Mouse (Mus musculus) retina, postnatal 7 days (tissue): ENCODE results near the gene Kctd7.

Experiments
- DNase-seq: peaks from one replicate; pipeline ENCODE4 v3.0.0-alpha.2; 2012; ENCODE audit warnings: low read depth, low spot score

Kctd7 gene

GRCm38 (mm10) chr5:130143977-130144333 is 706 bp upstream of the Kctd7 start:
- DNase-seq = peak; percentile 50

GRCm38 (mm10) chr5:130145961-130146360 is 1.3 kb downstream of the Kctd7 start:
- no peak for DNase-seq

- no peak for DNase-seq
Measured at GRCm38 (mm10) chr5:130149726-130150310, 5.2 kb downstream of the Kctd7 start.

DNA sequence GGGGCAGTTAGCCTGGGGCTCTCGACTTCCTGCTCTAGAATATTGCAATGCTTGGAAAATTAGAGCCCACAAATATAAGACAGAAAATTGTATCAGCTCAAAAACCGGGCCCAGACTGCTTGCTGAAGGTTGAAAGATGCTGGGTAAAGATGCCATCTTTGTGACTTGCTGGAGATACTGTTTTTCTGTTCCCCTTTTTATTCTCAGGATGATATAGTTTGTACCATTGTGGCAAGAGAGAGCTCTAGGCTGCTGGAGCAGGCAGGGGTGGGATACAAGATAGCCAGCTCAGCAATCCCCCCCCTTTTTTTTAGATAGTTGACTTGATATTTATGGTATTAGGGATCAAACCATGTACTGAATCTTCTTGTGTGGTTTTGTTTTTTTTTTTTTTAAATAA is 9.6 kb downstream of the Kctd7 start:
- DNase-seq = no peak

- DNase-seq = no peak
Measured at GRCm38 (mm10) chr5:130158545-130158944, 13.9 kb downstream of the Kctd7 start.

GRCm38 (mm10) chr5:130159761-130160201 is 15.1 kb downstream of the Kctd7 start:
- DNase-seq = no peak

DNA sequence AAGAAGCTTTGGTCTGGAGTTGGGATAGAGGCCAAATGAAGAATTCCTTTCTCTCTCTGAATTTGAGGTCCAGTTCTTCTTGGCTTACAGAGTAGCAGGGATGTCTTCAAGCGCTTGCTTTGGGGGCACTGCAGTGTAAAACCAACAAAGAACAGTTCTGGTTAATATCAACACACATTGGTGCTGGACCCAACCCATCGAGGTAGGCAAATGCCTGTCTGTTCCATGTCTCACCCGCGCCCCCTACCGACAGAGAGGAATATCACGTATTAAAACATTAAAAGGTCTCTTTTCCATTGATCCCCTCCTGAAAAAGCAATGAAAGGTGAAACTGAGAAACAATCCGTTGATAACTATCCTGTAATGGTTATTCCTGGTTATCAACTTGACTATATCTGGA is 19.0 kb downstream of the Kctd7 start:
- no peak for DNase-seq

- DNase-seq = no peak
Measured at GRCm38 (mm10) chr5:130165213-130165612, 20.6 kb downstream of the Kctd7 start.

DNA sequence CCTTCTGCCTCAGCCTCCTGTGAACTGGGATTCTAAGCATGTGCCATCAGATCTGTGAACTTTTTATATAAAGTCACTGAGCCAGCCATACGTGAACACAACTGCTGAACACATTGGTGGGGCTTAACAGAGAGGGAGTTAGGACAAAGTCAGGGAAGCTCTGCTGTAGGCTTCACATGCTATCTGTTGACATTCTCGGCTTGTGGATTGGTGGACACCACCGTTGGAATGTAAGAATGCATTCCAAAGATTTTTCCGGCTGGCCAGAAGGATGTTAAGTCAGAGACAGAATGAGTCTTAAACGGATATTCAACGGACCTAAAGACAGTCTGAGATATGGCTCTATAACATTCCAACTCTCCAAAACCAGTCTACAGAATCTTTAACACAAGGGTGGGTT is 24.4 kb downstream of the Kctd7 start:
- DNase-seq = no peak

GRCm38 (mm10) chr5:130170666-130171422 is 26.2 kb downstream of the Kctd7 start:
- no peak for DNase-seq

GRCm38 (mm10) chr5:130171423-130171954 is 26.8 kb downstream of the Kctd7 start, which contains the start of gene Rabgef1:
Rabgef1 (plus strand) TSS chr5:130171798.
- peak; percentile 83 for DNase-seq

DNA sequence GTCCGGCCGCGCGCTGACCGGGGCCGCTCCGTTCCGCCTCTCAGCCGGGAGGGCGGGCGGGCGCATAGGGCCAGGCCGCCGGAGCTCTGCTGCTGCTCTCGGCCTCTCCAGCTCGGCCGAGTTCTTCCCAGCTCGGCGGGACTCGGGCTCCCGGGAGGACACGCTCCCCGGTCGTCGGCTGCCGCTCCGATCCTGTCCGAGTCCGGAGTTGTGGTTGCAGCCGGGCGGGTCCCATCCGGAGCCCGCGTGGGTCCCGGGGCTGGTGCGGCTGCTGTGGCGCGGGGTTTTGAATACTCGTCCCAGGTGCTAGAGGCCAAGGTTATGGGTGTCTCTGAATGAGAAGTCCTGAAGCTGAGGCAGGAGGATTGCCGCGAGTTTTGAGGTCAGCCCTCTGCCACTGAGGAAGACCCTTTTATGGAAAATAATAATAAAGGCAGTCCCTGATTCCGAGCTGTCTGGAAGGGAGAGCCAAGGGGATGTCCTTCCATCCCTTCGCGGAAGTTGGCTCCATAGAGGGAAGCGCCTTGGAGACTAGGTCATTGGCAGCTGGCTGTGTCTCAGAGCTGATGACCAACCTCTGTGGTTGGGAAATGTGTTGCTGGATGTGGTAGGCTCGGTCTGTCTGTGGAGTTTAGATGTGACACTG is 27.4 kb downstream of the Kctd7 start:
- DNase-seq = no peak

DNA sequence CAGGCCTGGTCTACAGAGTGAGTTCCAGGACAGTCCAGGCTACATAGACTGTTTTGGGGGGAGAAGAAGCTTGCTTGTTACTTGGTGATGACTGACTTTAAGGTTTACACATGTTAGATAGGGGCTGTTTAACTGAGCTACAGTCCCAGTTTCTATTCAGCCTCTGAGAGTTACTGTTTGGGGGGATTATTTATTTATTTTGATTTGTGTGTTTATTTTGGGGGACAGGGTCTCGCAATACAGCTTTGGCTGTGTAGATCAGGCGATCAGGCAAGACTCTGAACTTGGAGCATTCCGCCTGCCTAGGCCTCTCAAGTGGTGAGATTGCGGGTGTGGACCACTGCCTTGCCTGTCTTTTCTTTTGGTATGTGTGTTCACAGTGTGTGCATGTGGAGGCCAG is 28.4 kb downstream of the Kctd7 start:
- no peak for DNase-seq

DNA sequence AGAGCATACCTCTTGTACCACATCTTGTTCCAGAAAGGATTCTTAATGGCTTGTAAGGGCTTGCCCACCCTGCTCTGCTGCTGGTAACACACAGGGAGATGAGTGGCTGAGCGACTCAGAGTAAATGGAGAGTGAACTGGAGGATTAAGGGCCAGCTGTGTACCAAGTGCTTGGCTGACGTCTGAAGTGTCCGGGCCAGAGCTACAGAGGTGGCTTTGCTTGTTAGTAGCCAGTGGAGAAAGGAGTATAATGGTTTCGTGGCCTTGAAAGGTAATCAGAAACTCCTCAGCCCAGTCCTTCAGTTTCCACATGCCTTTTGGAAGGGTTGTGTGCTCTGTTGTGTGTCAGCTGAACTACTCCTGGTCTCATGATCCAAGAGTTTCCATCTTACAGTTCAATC is 33.2 kb downstream of the Kctd7 start:
- no peak for DNase-seq

GRCm38 (mm10) chr5:130180362-130180761 is 35.7 kb downstream of the Kctd7 start:
- DNase-seq = no peak

DNA sequence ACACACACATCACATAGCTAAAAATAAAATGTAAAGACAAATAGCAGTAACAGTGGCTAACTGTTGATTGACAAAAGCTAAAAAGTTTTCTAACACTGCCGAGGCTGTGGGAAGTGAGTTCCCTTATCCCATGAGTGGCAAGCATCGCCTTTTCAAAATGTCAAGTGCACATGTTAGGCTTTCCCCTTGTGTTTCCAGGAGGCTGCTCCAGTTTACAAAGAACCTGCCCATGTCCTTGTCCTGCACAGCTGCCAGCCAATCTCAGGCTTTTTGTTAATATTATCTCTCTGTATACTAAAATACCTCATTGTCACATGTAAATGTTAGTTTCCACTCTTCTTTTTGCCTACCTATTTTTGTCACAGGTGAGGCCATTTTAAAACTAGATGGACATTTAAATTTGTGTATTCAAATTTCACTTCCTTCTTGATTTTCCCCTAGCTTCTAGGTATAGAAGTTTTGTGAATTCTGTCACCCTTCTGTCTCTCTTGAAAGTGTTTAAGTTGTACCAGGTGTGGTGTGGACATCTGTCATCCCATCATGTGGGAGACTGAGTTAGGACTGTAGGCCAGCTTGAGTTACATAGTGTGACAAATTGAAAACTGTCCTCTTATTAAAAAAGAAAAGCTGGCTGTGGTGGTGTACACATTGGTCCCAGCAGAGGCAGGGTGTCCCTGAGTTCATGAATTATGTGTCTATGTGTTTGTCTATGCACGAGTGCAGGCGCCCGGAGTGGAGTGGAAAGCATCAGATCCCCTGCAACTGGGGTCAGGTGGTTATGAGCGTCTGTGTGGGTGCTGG is 37.3 kb downstream of the Kctd7 start:
- DNase-seq = no peak

DNA sequence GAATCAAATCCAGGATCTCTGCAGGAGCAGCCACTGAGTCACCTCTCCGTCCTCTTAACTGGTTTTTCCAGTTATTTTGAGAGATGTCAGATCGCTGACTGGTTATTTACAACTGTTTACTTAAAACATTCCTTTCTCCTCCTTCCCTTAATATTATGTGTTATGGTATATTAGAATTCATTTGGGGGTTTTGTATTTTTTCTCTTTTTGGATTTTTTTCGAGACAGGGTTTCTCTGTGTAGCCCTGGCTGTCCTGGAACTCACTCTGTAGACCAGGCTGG is 37.8 kb downstream of the Kctd7 start:
- DNase-seq = no peak

- DNase-seq = no peak
Measured at GRCm38 (mm10) chr5:130184193-130184856, 39.7 kb downstream of the Kctd7 start.

GRCm38 (mm10) chr5:130185312-130185711 is 40.7 kb downstream of the Kctd7 start:
- no peak for DNase-seq

DNA sequence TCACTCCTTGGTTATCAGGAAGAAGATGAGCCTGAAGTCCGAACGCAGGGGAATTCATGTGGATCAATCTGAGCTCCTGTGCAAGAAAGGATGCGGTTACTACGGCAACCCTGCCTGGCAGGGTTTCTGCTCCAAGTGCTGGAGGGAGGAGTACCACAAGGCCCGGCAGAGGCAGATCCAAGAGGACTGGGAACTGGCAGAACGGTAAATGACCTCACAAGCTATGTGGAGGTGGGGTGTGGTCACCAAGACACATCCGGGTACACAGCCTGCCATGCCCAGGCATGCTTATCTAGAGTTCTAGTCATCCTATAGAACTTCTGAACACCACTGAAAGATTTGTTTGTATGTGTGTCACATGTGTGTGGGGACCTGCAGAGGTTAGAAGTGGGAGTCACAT is 42.7 kb downstream of the Kctd7 start:
- no peak for DNase-seq

- no peak for DNase-seq
Measured at GRCm38 (mm10) chr5:130190909-130191308, 46.2 kb downstream of the Kctd7 start.

DNA sequence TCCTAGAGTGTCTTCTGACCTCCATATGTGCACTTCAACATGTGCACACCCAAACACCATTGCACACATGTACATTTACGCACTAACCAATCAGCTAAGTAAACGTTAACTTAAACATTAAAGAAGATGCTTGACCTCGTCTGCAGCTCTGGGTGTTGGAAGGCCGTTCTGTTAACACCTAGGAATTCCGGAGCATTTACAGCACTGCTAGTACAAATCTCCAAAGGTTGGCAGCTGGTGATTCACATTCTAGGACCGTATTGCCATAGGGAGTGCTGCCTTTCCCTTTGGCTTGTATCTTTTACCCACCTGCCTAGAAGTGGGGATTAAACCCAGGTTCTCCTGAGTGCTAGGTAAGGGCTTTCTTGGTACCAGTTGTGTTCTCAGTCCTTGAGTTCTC is 47.2 kb downstream of the Kctd7 start:
- no peak for DNase-seq
